Mouse (Mus musculus) adrenal gland, adult (tissue): Measurements from ENCODE around the gene Golga3.

Source experiments
- DNase-seq, 2 experiments: peaks; one replicate each; pipeline ENCODE4 v3.0.0; 2022 to 2023; ENCODE audit warnings: low spot score in 1 of 2; ENCODE audit not compliant: inconsistent age in 2 of 2

Gene Golga3

DNA sequence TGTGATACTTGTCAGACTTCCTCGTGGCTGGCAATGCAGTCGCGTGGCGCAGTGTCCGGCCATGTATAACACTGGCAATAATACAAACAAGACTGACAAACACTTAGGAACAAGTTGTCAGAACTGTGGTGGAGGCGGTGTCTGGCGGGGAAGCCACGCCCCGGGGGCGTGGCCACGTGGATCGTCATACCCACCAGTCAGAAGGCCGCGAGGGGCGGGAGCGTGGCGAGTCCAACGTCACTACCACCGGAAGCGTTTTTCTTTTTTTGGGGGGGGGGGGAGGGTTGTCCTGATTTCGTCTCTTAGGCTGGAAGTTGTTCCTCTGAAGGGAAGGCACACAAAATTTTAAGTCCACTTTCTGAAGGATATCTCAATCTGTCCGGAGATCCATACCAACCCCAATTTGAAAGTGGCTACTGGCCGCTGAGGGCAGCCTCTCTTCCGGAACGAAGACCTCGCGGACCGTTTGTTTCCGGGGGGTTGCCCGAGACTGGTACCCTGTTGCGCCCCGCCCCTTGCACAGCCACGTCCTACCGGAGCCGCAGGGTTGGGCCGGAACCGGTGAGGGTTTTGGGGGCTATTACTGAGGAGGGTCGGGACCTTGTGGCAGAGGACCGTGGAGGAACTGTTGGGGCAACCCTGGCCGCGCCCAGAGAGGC, at the start of gene Golga3:
Gene Golga3, plus strand, starts transcription at position 340 of the 659 bp plus-strand sequence.
- peak; percentile 95 to 97 for DNase-seq

DNA sequence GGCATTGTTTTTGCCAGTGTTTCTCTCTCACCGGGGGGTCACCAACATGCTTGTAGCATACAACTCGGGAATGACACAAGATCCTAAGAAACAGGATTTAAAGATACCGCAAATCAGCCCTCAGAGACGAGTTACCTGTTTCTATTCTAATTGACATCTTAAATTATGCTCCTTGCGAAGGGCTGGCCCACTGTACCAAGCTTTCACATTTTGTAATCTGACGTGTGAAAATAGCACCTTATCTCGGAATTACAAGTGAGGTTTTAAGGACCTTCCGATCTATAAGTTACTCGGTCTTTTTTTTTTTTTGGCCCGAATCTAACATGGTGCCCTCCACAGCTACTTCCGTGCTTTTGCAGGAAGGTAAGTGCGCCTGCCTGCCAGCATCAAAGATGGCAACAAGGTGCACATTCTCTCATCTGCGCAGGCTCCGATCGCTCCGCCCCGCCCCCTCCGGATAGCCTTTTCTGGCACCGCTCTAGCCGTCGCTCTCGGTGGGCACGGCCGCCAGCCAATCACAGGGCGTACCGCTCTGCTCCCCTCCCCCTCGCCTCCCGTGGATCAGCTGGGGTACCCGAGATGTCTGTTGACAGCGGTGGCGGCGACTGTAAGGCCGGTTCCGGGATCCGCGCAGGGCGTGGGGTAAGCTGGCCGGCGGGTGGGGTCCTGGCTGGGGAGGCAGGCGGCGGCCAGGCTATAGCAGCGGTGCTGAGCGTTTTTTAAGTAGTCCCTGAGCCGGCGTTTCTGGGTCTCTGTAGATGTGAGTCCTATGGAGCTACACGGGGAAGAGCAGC, 41.0 kb upstream of the Golga3 start, which contains the start of gene Chfr:
Gene Chfr, plus strand, starts transcription at position 550 of the 794 bp plus-strand sequence.
- peak; percentile 99 to 100 for DNase-seq

DNA sequence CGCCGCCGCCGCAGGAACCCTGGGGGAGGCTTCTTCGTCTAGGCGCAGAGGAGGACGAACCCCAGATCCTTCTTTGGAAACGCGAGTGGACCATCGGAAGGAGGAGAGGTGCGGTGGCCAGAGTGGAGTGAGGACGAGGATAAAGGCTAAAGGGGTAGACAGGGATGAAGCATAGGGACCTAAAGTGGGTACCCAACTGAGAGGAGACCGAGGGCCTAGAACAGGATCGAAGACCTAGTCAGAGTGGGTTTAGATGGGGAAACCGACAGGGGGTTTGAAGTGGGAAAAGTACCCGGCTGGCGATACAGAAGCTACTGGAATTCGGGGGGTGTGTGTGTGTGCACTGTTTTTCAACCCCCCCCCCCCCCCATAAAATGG, 40.4 kb upstream of the Golga3 start:
- DNase-seq, result no peak

DNA sequence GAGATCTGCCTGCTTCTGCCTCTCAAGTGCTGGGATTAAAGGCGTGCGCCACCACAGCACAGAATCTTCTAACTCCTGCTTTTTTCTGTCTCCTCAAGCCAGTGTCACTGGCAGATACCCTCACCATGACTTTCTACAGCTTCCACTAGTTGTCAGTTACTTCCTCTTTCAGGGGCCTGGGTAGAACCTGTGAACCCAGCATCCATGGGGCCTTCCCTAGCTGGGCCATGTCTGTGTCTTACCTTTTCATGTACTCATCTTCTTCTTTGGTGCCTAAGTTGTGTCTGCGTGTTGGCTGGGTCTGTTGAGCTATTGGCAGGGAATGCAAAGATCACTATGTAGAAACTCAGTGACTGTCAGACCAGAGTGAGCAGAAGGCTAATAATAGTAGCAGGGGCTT, 38.7 kb upstream of the Golga3 start:
- DNase-seq, result no peak

DNA sequence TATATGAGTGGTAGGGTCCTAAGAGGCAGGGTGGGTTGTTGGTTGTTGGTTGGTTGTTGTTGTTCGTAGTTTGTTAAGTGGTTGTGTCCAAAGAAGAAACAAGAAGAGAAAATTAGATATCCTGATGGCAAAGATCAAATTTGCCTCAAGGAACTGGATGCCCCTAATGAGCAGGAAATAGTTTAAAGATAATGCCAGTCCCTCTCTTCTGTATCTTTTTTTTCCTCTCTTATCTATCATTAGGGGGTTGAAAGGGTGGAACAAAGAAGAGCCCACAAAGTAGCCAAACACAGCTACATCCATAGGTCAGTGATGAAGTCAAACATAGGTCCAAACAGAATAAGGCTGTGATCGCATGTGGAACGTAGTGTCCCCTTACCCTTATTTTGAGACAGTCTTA, 37.2 kb upstream of the Golga3 start:
- DNase-seq, result no peak

DNA sequence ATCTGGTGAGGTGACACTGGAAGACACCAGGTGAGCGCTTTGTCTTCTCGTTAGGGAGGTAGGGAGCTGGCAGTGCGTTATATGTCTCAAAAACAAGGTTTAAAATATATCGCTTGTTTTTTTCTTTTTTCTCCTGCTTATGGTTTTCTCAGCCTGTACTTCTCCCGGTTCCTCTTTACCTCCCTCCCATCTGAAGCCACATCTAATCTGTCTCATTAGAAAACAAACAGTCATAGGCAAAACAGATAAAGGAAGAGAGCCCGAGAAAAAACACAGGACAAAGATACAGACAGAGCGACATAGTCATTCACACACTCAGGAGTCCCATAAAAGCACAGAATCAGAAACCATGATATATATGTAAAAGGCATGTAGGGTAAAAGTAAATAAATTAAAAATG, 36.1 kb upstream of the Golga3 start:
- no peak for DNase-seq

DNA sequence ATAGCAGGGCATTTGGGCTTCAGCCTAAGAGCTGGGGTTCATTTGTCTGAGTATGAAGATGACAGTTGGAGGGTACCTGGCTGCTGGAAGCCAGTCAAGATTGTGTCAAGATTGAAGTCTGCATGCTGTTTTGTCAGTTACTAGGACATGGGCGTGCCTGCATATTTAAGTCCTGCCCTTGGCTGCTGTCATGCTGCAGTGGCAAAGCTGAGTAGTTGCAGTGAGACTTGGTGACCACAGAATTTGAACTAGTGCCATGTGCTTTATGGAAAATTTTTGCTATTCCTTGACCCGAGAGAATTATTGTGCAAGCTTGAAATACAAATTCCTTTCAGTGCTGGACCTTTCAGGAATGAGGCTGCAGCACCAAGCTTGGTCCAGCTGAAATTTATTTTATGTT, 34.2 kb upstream of the Golga3 start:
- DNase-seq, result peak; percentile 60 to 88

DNA sequence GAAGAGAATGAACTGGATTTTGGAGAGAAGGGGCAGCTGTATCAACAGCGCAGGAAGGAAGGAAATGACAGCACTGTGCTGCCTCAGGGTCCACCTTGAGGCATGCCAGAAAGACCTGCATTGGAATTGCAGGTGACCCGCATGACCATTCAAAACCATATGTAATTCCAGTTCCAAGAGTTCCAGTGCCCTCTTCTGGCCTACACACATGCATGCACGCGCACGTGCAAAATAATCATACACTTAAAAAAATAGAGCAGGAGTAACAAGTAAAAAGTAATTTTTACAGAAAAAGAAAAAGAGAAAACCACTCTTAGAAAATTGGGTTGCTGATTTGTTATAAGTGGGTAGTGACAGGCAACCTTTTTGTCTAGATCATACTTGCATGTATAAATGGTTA, 33.5 kb upstream of the Golga3 start:
- DNase-seq, result peak in 1 of 2 experiments; percentile 61

DNA sequence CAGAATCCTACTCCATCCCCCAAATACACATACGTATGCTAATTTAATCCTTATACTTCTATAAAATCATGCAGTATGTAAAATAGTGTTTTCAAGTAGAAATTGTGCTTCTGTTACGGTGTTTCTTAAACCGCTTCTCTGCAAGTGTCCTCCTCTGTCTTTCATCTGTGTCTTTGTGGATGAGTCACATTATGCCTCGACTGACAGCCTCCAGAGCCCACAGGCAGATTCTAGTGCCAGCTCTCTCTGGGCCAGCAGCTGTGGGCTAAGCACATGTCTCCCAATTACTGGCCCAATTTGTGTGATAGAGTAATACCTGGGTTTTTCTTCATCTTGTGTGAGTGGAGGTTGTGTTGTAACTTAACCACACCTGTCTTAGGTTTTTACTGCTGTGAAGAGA, 7.1 kb upstream of the Golga3 start:
- DNase-seq, result no peak

DNA sequence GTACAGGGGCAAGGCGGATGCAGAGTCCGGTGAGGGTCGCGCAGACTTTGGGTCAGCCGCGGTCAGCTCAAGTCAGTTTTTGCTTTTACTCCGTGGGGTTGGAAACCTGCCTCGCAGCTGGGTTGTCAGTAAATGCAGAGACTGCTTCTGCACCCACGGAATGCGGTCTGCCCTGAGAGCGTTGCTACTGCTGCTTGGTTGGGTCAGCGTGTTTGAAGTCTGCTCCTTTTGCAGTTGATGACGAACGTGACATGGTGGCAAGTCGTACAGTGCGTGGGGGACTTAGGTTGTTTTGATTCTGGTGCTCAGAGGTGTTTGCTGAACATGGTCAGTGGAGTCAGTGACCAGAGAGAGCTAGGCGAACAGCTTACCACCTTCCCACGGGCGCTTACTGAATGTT, 520 bp downstream of the Golga3 start:
- DNase-seq, result no peak

DNA sequence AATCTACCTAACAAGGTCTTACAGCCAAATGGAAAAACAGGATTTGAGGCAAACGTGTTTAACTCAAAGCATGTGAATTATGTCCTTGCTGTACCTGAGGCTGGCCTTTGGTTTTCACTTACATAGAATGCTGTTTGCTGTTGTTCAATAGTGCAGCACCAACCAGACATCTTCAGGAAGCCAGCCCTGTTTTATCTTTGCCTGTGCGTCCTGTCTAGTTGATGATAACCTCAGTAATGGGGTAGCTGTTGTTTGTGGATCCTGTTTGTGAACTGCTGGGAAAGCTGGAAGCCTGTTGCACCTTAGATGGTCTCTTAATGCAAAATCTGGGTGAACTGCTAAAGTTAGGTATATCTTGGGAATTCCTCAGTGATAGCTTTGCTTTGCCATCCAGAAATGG, 2.1 kb downstream of the Golga3 start:
- DNase-seq, result no peak

DNA sequence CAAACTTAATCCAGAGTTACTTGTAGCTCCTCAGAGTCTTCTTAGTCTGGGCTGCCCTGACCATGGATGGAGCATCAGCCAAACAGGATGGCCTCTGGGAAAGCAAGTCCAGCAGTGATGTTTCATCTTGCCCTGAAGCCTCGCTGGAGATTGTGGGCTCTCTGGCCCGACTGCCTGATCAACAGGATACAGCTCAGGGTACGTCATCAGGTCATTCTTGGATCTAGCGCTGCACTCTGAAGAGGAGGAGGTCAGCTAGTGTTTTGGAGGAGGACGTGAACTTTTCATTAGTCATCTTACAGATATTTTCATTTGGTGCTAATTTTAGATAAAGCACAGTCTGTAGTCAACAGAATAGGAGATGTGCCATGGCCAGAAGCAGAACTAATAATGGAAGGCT, 5.2 kb downstream of the Golga3 start:
- peak; percentile 60 to 70 for DNase-seq

DNA sequence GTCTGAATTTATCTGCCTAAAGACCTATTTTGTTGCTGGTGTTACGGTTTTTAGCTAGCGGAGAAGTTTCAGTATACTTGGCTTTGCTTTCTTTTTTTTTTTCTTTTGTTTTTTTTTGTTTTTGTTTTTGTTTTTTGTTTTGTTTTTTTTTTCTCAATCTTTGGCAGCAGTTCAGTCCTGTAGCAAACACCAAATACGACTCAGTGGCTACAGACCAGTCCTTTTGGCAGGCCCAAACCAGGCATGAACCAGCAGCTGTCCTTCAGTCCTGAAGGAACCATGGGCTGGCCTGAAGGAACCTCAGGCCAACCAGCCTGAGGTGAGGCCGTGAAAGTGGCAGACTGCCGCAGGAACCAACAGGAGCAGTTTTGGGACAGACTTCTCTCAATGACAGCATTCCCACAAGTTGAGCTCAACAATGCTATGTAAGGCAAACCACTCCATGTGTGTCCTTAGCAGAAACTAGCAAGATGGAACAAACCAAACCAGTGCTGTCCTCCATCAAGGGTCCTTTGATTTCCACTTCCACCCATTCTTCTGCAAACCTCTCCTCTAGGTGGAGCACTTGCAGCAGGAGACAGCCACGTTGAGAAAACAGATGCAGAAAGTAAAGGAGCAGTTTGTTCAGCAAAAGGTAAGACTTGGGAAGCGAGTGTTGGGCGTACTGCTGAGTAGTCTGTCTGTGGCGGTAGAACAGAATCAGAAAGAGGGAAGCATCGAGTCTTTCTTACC, 26.8 kb downstream of the Golga3 start:
- no peak for DNase-seq

DNA sequence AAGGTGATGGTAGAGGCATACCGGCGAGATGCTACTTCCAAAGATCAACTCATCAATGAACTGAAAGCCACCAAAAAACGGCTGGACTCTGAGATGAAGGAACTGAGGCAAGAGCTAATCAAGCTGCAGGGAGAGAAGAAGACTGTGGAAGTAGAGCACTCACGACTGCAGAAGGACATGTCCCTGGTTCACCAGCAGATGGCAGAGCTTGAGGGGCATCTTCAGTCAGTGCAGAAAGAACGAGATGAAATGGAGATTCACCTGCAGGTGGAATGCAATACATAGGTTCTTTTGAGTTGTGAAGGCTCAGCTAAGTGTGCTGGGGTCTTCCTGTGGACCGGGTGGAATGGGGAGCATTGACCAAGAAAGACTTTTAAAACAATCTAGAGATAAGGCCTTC, 28.3 kb downstream of the Golga3 start:
- no peak for DNase-seq

DNA sequence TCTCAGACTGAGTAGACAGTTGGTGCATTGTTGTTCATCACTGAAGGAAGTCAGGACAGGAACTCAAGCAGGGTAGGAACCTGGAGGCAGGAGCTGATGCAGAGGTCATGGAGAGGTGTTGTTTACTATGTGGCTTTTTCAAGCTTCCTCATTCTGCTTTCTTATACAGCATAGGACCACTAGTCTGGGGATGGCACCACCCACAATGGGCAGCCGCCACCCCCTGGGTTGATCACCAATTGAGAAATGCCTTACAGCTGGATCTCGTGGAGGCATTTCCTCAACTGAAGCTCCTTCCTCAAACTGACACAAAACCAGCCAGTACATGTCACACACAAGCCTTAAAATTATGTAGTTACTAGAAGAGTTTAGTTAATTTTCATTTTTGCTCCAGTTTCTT, 34.8 kb downstream of the Golga3 start:
- DNase-seq, result no peak

DNA sequence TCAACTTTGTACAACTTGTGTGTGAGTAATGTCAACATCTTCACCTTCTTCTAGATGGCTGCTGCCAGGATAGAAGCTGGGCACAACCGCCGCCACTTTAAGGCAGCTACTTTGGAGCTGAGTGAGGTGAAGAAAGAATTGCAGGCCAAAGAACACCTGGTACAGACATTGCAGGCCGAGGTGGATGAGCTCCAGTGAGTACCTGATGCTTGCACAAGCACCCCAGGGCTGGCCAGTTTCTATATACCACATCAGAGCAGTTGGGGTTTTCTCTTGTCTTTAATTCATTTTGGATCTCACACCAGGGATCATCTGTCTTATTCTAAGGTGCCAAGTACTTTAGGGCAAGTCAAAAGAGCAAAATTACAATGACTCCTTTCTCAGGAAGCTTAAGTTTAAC, 40.3 kb downstream of the Golga3 start:
- no peak for DNase-seq

DNA sequence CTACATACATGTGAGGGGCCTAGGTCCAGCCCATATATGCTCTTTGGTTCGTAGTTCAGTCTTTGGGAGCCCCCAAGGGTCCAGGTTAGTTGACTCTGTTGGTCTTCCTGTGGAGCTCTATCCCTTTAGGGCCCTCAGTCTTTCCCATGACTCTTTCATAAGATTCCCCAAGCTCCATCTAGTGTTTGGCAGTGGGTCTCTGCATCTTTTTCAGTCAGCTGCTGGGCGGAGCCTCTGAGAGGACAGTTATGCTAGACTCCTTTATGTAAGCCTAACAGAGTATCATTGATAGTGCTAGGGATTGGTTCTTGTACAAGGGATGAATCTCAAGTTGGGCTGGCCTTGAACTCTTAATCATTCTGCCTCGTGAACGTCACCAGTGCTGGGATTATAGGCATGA, 43.8 kb downstream of the Golga3 start:
- no peak for DNase-seq

DNA sequence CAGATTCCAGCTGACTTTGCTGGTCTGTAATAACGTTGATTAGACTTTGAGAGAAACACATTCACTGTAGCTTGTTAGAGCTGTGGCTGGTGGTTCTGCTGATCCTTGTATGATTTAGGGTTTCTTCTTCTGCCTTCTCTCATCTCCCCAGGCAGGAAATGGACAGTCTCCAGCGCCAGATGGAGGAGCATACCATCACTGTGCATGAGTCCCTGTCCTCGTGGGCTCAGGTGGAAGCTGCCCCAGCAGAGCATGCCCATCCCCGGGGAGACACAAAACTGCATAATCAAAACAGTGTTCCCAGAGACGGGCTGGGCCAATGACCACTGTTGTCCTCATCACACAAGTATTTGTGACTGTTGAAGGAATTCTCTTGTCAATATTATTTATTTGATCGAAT, 46.3 kb downstream of the Golga3 start:
- no peak for DNase-seq

DNA sequence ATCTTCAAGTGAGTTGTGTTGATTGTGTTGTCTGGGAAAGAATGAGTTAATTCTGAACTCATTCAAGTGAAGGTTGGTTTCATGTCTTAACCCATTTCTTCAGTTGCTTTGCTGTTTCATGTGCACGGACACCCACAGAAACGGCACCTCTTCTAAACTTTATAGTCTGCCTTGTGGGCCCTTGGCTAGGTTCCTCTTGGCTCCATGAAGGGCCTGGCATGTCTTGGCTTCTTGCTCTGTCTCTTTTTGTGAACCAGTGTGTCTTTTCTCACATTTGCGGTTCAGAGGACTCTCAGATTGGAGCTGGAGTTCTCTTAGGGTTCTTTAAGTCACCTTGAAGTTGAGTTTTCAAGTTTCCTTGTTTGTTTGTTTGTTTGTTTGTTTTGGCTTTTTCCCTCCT, 48.6 kb downstream of the Golga3 start:
- DNase-seq, result no peak

DNA sequence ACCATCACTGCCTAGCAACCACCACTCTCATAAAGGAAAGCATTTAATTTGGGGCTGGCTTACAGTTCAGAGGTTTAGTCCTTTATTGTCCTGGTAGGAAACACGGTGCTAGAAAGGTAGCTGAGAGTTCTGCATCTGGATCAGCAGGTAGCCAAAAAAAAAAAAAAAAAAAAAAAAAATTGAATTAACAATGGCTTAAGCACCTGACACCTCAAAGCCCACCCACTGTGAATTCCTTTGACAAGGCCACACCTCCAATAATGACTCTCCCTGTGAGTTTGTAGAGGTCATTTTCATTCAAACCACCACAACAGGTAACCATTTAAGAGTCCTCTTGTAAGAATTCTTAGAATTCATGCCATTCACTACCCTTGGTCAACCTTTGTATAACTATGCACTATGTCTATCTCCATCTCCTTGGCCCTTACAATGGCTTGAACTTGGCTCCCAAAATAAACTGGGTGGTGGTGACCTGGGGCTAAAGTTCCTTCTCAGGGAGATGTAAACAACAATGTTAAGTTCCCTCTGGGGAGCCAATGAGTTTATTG, 50.9 kb downstream of the Golga3 start:
- no peak for DNase-seq

DNA sequence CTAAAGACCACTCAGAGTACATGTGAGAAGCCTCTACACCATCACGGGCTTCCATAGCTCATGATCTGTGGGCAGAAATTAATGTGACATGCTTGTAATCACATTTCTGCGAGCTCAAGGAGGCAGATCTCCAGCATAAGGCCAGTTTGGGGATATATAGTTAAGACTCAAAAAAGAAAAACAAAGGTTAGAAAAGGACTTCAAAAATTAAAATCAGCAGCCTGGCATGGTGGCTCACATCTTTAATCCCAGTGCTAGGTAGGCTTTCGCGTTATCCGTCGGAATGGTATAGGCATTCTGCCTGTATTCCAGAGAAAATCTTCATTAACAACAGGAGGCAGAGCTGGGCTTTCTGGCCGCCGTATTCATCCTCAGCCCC, 53.9 kb downstream of the Golga3 start:
- DNase-seq, result no peak
